Mouse (Mus musculus) megakaryocyte-erythroid progenitor cell, adult 5 weeks (primary cell): ENCODE data around the gene Fadd. TPM values are rescaled to one million over a fixed set of nuclear protein-coding genes. Genes with fewer than 3 reads are reported as not detected.

Experiments used
- polyA plus RNA-seq: library from polyadenylated mRNA; stranded (reverse); fragments of >175 nt; gene quantifications from 2 replicates; pipeline ENCODE4 v1.2.3, GENCODE M21; 2012

Fadd gene
- polyA plus RNA-seq, result 4.2 and 4.3 TPM in 2 replicates

DNA sequence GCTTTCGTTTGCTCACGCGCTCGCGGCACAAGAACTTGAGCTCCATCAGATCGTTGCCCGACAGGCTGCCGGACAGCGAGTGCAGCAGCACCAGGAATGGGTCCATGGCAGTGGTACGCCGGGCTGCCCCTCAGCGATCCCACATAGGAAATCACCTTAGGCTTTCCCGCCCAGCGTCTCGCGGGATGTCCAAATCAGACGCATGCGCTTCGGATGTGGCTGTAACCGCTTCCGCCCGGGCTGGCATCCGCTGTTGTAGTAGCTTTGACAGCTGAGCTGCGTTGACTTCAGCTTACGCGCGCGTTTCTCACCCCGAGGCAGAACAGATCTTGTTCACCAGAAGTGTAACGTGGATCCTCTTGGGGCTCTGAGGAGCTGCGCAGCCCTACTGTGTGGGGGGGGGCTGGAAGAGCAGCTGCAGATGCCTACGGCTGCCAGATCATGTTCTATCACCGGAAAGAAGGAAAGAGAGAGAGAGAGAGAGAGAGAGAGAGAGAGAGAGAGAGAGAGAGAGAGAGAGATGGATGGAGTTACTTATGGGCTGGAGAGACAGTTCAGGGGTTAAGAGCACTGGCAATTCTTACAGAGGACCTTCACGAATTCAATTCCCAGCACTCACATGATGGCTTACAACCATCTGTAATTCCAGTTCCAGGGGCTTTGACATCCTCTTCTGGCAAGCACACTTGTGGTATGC is at the start of gene Fadd:
Fadd (minus strand) TSS at position 180 of the 697 bp plus-strand sequence.

DNA sequence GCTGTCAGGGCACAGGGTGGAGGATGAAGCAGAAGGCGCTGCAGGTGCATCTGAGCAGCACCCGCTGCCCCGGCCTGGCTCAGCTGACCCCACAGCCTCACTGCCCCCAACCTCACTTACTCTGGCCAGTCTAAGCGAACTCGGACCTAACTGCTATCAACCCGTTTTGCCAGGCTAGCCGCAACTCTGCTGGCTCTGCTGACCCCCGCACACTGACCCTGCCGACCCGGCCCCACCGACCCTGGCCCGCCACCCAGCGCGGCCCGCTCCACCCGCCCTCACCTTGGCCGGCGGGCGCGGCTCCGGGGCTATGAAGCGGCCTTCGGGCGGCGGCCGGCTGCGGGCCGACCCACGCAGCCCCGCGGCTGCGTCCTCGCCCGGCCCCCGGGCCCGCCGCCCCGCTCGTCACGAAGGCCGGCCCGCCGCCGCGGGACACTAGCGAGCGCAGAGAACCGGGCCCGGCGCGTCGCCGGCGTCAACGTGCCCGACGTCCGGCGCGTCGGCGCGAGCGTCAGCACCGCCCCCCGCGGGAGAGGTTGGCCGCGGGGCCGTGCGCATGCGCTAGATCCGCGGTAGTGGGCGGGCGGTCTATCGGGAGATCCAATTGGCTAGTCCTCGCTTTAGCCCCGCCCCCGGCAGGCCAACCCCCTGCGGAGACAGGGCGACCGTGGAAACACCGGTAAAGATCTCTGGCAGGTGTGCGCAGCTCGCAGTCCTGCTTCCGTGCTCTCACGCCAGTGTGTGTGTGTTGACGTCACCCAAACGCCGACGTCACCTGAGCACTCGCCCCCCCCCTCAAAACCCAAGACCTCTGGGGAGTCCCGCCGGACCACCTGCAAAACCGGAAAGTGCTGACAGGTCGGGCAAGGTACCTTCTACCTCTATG is 28.8 kb downstream of the Fadd start, which contains the start of gene Ppfia1:
Ppfia1 (minus strand) TSS at position 493 of the 886 bp plus-strand sequence.

Other genes with a start within 250 kb of the Fadd start
- 42.2 and 101 TPM in 2 replicates for gene Cttn, start 111.5 kb downstream of the Fadd start, polyA plus RNA-seq
- 52.9 and 66.7 TPM in 2 replicates for gene Ppfia1, start 28.7 kb downstream of the Fadd start, polyA plus RNA-seq
- 0.05 and 0.14 TPM in 2 replicates for gene Ano1, start 169.5 kb upstream of the Fadd start, polyA plus RNA-seq